Mouse (Mus musculus) spleen, postnatal 36 days (tissue): ENCODE measurements around the gene Tmem167b.
A peak's percentile ranks its signal among the peaks of the same experiment; 100 is the strongest.
"Not testable (repeated sequence)": the region's sequence is repeated elsewhere in the genome, so short reads cannot be mapped to it uniquely, and the experiment has no call there.

Source experiments
- DNase-seq, 2 experiments: peaks; one replicate each; pipeline ENCODE4 v3.0.0; 2022; ENCODE audit warnings: low spot score in 2 of 2, mixed read lengths in 1 of 2

Gene Tmem167b

DNA sequence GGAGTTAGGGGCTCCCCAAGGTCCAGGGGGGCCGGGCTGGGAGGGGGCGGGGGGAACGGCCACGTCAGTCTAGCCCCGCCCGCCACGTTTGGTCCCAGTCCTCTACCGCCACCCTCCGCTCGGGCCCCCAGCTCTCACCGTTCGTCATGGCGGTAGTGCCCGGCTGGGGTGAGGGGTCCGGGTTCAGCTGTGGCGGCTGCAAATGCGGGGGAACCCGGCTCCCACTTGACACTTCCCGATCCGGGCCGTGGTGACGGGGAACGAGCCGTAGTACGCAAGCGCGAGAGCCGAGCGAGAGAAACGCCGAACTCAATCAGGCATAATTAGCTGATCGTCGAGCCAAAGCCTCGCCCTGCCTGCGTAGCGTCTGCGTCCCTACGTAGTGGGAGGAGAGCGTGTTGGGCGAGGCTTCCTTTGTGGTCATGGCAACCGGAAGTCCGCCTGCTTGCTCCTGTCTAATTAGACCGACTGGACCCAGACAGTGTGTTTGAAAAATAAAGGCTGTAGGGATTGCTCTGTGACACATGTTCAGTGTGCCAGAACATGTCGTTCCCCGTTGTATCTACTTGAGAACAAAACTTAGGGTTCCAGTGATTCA is at the start of gene Tmem167b:
TSS of gene Tmem167b (minus strand) at position 334 of the 598 bp plus-strand sequence.
- peak; percentile 98 for DNase-seq

DNA sequence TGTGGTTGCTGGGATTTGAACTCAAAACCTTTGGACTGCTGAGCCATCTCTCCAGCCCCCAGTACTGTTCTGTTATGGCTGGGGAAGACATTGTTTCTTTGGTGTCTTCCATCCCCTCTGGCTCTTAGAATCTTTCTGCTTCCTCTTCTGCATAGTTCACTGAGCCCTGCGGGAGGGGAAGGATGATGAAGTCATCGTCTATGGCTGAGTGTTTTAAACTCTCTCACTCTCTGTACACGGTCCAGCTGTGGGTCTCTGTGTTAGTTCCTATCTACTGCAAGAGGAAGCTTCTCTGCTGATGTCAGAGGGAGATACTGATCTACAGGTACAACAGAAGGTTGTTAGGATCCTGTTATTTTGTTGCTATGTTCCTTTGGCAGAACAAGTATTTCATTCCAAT is 46.6 kb upstream of the Tmem167b start:
- DNase-seq = peak; percentile 37 to 43

- DNase-seq = no peak
Measured at GRCm38 (mm10) chr3:108591530-108592522, 29.6 kb upstream of the Tmem167b start.

DNA sequence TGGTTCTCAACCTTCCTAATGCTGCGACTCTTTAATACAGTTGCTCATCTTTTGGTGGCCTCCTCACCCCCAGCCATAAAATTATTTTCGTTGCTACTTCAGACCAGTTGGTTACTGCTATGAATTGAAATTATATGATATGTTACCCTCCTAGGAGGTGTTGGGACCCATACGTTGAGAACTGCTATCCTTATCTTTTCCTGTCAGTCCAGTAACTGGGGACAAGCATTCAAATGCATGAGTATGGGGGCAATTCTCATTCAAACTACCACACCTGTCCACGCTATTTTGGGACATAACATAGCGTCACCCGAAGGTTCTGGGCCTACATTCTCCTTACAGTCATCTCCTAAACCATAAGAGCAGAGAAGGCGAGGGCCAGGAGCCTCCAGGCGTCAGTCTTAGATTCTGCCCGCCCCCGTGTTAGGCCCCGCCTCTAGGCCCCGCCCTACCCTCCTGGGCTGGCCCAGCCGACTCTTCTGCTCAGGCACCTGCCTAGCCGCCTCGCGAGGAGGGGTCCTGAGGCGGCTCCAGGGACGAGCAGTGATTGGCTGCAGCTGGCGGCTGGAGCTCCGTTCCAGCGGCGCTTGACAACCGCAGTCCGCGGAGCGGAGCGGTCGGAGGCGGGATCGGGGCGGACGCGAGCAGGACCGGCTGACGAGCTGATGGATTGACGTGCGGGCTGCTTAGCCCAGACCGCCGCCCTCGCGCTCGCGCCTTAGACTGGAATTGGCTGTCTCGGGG is 28.7 kb upstream of the Tmem167b start, which contains the start of gene Wdr47:
TSS of gene Wdr47 (plus strand) at position 494 of the 744 bp plus-strand sequence.
- peak; percentile 95 to 97 for DNase-seq

GRCm38 (mm10) chr3:108588446-108588845 is 26.2 kb upstream of the Tmem167b start:
- no peak for DNase-seq

DNA sequence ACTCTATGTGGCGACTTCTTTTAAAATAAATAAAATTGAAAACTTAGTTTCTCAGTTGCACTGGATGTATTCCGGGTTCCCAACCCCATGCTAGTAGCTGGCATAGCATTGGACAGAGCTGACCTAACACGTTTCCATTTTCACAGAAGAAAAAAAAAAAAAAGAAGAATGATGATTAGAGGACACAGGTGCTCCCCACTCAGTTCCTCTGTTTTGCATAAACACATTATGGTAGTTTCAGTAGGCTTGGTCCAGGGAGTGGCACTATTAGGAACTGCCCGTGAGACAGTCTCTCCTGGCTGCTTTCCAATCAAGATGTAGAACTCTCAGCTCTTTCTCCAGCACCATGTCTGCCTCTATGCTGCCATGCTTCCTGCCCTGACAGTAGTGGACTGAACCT is 22.3 kb upstream of the Tmem167b start:
- peak; percentile 16 to 20 for DNase-seq

- no peak for DNase-seq
Measured at GRCm38 (mm10) chr3:108574018-108574417, 11.8 kb upstream of the Tmem167b start.

- DNase-seq = no peak
Measured at GRCm38 (mm10) chr3:108572309-108573010, 10.2 kb upstream of the Tmem167b start.

- peak; percentile 95 to 96 for DNase-seq
Measured at GRCm38 (mm10) chr3:108571443-108572294, 9.4 kb upstream of the Tmem167b start, which contains the start of gene Taf13. TSS of gene Taf13 (plus strand) at chr3:108571698.

GRCm38 (mm10) chr3:108570813-108571212 is 8.5 kb upstream of the Tmem167b start:
- DNase-seq = no peak

- DNase-seq = not testable (repeated sequence)
Measured at GRCm38 (mm10) chr3:108569636-108570035, 7.4 kb upstream of the Tmem167b start.

DNA sequence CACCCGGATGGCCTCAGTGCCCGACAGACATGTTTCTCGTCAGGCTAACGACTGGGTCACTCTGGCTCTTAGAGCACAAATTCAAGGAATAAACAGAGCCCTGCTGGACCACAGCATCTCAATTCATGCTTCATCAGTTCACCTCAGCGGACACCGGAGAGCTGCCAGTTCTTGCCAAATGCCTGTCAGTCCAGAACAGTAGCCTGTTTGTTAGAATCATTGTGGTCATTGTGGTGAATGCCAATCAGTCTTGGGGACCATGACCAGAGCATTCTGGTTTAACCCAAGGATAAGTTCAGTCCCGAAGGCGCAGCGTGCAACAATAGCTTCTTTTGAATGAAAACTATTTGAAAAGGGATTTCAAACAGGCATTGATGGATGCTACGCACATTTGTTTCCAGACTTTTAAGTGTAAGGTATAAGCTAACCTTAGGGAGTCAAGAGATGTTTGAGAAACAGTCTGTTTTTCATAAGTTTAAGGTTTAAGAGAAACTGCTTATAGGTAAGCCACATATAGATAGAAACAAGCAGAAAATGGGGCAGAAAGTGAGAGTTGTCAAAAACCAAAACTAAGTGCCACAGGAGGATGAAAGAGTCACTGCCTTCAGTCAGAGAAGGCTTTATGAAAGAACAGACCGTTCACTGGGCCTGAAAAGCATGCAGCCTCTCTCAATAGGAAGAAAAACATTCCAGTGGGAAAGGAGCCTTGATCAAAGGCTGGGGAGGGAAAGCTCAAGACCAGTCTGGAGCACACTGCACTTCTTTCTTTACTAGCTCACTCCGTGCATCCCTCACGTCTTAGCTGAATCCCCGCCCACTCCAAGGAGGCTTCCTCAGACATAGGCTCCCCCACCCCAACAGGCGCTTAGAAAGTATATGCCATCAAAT is 6.0 kb upstream of the Tmem167b start:
- no peak for DNase-seq

GRCm38 (mm10) chr3:108563309-108563708 is 1.0 kb upstream of the Tmem167b start:
- DNase-seq = peak; percentile 76 to 83

DNA sequence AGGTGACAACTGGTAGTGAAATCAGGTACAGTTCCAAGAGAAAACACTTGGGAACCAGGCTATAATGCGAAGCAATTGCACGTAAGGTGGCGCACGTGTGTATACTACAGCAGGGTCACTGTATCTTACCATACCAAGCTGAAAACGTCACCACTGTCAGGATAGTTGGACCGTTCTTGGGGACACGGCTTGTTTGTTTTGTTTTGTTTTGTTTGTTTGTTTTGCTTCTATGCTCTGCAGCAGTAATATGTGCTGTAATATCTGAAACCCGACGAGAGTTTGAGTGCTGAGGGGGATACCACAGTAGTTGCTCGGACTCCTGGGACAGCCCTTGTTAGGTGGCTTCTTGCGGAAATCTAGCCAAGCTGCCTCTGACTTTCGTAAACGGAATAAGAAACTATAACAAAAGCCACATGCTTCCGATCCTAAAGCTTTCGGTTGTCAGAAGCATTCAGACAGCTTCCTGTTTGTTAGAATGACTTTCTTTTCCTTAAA is 558 bp upstream of the Tmem167b start:
- DNase-seq = peak; percentile 30 to 52

DNA sequence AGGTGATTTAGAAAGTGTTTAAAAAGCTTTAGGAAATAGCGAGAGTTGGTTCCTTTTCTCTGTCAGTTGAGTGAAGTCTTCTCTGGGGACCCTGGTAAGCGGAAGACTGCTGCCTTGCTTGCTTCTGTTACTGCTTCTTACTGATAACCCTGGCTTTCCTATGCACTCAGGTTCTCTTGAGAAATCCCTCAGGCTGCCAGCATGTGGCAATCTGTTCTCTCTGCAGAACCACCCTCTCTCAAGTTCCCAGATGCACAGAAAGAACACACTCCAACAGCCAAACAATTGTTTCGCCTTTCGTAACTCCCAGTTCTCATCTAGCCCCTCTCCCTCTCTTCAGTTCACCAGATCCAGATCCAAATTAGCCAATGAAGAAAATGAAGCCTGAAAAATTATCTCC is 4.4 kb downstream of the Tmem167b start:
- DNase-seq = no peak

GRCm38 (mm10) chr3:108554587-108555312 is 7.5 kb downstream of the Tmem167b start:
- DNase-seq = peak; percentile 93 to 96

DNA sequence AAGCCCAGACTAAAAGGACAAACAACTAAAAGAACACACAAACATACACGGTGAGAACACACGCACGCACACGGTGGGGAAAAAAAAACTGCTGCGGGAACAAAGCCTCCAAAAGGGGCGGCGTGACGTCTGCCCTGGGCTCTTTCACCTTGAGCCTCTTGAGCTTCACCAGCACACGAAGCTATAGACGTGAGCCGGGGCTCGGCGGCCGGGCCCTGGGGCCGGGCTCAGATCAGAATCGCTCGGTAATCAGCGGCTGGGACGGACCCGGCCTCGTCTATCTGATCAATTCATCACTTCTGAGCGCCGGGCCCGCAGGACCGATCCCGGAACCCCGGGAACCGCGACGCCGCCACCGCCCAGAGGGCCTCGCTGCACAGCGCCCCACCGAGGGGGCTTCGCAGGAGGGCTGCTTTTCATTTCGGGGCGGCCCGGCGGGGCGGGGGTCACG is 8.1 kb downstream of the Tmem167b start:
- no peak for DNase-seq

- DNase-seq = no peak
Measured at GRCm38 (mm10) chr3:108542299-108542698, 20.0 kb downstream of the Tmem167b start.
